Mouse (Mus musculus): Measurements from ENCODE around the gene Wdr66. TPM values are rescaled to one million over a fixed set of nuclear protein-coding genes. Genes with fewer than 3 reads are reported as not detected.

Gene Wdr66
- total and polyA plus RNA-seq, 3 experiments: 1.4 to 3.6 TPM; not detected in 1

- no peak for DNase-seq (ENCODE audit: low read depth, low spot score)
- Histone ChIP-seq H3K27me3 (ENCODE audit: control insufficient read depth in 1 of 2, insufficient read depth in 2 of 2, low read length in 2 of 2) (no peaks in the 10 kb centered on the region), H3K36me3 (ENCODE audit: control insufficient read depth in 1 of 2, insufficient read depth in 2 of 2, low read length in 2 of 2) (no peaks in the 10 kb centered on the region), H3K9ac (ENCODE audit: control insufficient read depth, low read depth, low read length, poor library complexity, severe bottlenecking) (no peak overlapping the region), H3K9me3 (replicated peaks; ENCODE audit: insufficient read depth, low read length) (no peaks in the 10 kb centered on the region), H3K4me3 (ENCODE audit: control insufficient read depth in 1 of 2, insufficient read depth in 1 of 2, low read depth in 2 of 2, low read length in 2 of 2) (no peak overlapping the region), H3K79me2 (ENCODE audit: control insufficient read depth, insufficient read depth, low read length, poor library complexity) (no peaks in the 10 kb centered on the region), H3K27ac (ENCODE audit: control insufficient read depth, low read depth, low read length) (no peak overlapping the region), H3K4me1 (ENCODE audit: control insufficient read depth in 1 of 2, insufficient read depth in 2 of 2, low read length in 2 of 2) (no peaks in the 10 kb centered on the region)
- TF ChIP-seq TAL1 (IDR thresholded peaks at IDR 0.05; ENCODE audit: low read length): no peak
- TF ChIP-seq ELF1 (IDR thresholded peaks at IDR 0.05; ENCODE audit: low read depth, low read length): no peak
- TF ChIP-seq POLR2AphosphoS5 (IDR thresholded peaks at IDR 0.05; ENCODE audit: borderline replicate concordance, low read depth, low read length): no peak
- TF ChIP-seq ZKSCAN1 (IDR thresholded peaks at IDR 0.05; ENCODE audit: low read depth, low read length): no peak
- no peak for TF ChIP-seq SIN3A (IDR thresholded peaks at IDR 0.05; ENCODE audit: low read length)
- no peak for TF ChIP-seq MAFK (IDR thresholded peaks at IDR 0.05; ENCODE audit: borderline replicate concordance, low read depth, low read length)
- no peak for TF ChIP-seq ZNF384 (IDR thresholded peaks at IDR 0.05; ENCODE audit: low read depth, low read length)
- TF ChIP-seq MYB (IDR thresholded peaks at IDR 0.05; ENCODE audit: low read depth, low read length): no peak
- no peak for TF ChIP-seq USF2 (IDR thresholded peaks at IDR 0.05; ENCODE audit: borderline replicate concordance in 1 of 2, insufficient read depth in 1 of 2, low read depth in 1 of 2, low read length in 2 of 2)
- no peak for TF ChIP-seq MAZ (IDR thresholded peaks at IDR 0.05; ENCODE audit: low read depth, low read length)
- TF ChIP-seq TCF12 (IDR thresholded peaks at IDR 0.05; ENCODE audit: low read depth, low read length): no peak
- no peak for TF ChIP-seq EP300 (IDR thresholded peaks at IDR 0.05; ENCODE audit: low read depth in 1 of 2, low read length in 2 of 2)
- no peak for TF ChIP-seq RAD21 (IDR thresholded peaks at IDR 0.05; ENCODE audit: low read depth, low read length)
- no peak for TF ChIP-seq ZC3H11A (IDR thresholded peaks at IDR 0.05; ENCODE audit: low read depth, low read length)
- no peak for TF ChIP-seq MEF2A (IDR thresholded peaks at IDR 0.05; ENCODE audit: extremely low read depth, insufficient replicate concordance, low read depth, low read length, poor library complexity, severe bottlenecking)
- TF ChIP-seq RCOR1 (IDR thresholded peaks at IDR 0.05; ENCODE audit: low read depth, low read length): no peak
- TF ChIP-seq CHD2 (IDR thresholded peaks at IDR 0.05; ENCODE audit: low read length): no peak
- TF ChIP-seq POLR2A (IDR thresholded peaks at IDR 0.05; ENCODE audit: control insufficient read depth in 1 of 2, insufficient read depth in 1 of 2, low read depth in 1 of 2, low read length in 2 of 2, poor library complexity in 1 of 2): no peak
- no peak for TF ChIP-seq ETS1 (IDR thresholded peaks at IDR 0.05; ENCODE audit: low read depth, low read length)
- no peak for TF ChIP-seq JUND (IDR thresholded peaks at IDR 0.05; ENCODE audit: low read depth, low read length)
Measured at GRCm38 (mm10) chr5:123260698-123261097, 8.8 kb downstream of the Wdr66 start.

- no peak overlapping the region for H3K4me3 ChIP-seq (ENCODE audit: control insufficient read depth in 1 of 2, insufficient read depth in 1 of 2, low read depth in 2 of 2, low read length in 2 of 2)
- no peak overlapping the region for H3K27ac ChIP-seq (ENCODE audit: control insufficient read depth, low read depth, low read length)
- no peaks in the 10 kb centered on the region for H3K36me3 ChIP-seq (ENCODE audit: control insufficient read depth in 1 of 2, insufficient read depth in 2 of 2, low read length in 2 of 2)
- DNase-seq (ENCODE audit: low read depth, low spot score): no peak
- no peak overlapping the region for H3K9ac ChIP-seq (ENCODE audit: control insufficient read depth, low read depth, low read length, poor library complexity, severe bottlenecking)
- no peaks in the 10 kb centered on the region for H3K27me3 ChIP-seq (ENCODE audit: control insufficient read depth in 1 of 2, insufficient read depth in 2 of 2, low read length in 2 of 2)
- H3K79me2 ChIP-seq (ENCODE audit: control insufficient read depth, insufficient read depth, low read length, poor library complexity): no peaks in the 10 kb centered on the region
- H3K9me3 ChIP-seq (replicated peaks; ENCODE audit: insufficient read depth, low read length): no peaks in the 10 kb centered on the region
- H3K4me1 ChIP-seq (ENCODE audit: control insufficient read depth in 1 of 2, insufficient read depth in 2 of 2, low read length in 2 of 2): no peaks in the 10 kb centered on the region
- no peak for TF ChIP-seq NELFE (IDR thresholded peaks at IDR 0.05; ENCODE audit: low read depth, low read length)
- TF ChIP-seq NRF1 (IDR thresholded peaks at IDR 0.05; ENCODE audit: insufficient read depth, low read depth, low read length, poor library complexity, severe bottlenecking): no peak
- no peak for TF ChIP-seq SMC3 (IDR thresholded peaks at IDR 0.05; ENCODE audit: low read depth, low read length)
- TF ChIP-seq USF2 (IDR thresholded peaks at IDR 0.05; ENCODE audit: borderline replicate concordance in 1 of 2, insufficient read depth in 1 of 2, low read depth in 1 of 2, low read length in 2 of 2): no peak
- no peak for TF ChIP-seq MXI1 (IDR thresholded peaks at IDR 0.05; ENCODE audit: low read depth, low read length)
- TF ChIP-seq RCOR1 (IDR thresholded peaks at IDR 0.05; ENCODE audit: low read depth, low read length): no peak
- no peak for TF ChIP-seq BHLHE40 (IDR thresholded peaks at IDR 0.05; ENCODE audit: borderline replicate concordance, low read depth, low read length)
- no peak for TF ChIP-seq UBTF (IDR thresholded peaks at IDR 0.05; ENCODE audit: borderline replicate concordance, insufficient read depth, low read depth, low read length)
- no peak for TF ChIP-seq KAT2A (conservative IDR thresholded peaks at IDR 0.05; ENCODE audit: low read depth, low read length)
- peak in 2 of 3 experiments; percentile 20 to 28; a peak in 4 of 6 replicates for TF ChIP-seq CTCF (IDR thresholded peaks at IDR 0.05 in 2 of 3, conservative IDR thresholded peaks at IDR 0.05 in 1 of 3; ENCODE audit: control insufficient read depth in 1 of 3, insufficient read depth in 1 of 3, low read depth in 2 of 3, low read length in 3 of 3, poor library complexity in 1 of 3, severe bottlenecking in 1 of 3)
- peak; percentile 9 for TF ChIP-seq RAD21 (IDR thresholded peaks at IDR 0.05; ENCODE audit: low read depth, low read length)
- TF ChIP-seq ZNF384 (IDR thresholded peaks at IDR 0.05; ENCODE audit: low read depth, low read length): 0 out of 2 replicates have a peak, but pooled peaks have one; percentile 21
- TF ChIP-seq MAFK (IDR thresholded peaks at IDR 0.05; ENCODE audit: borderline replicate concordance, low read depth, low read length): no peak
- no peak for TF ChIP-seq ZC3H11A (IDR thresholded peaks at IDR 0.05; ENCODE audit: low read depth, low read length)
- TF ChIP-seq HCFC1 (IDR thresholded peaks at IDR 0.05; ENCODE audit: low read depth, low read length): no peak
- TF ChIP-seq ZMIZ1 (IDR thresholded peaks at IDR 0.05; ENCODE audit: low read depth, low read length): no peak
- no peak for TF ChIP-seq E2F4 (IDR thresholded peaks at IDR 0.05; ENCODE audit: borderline replicate concordance, low read depth, low read length)
Measured at GRCm38 (mm10) chr5:123266909-123267308, 15.0 kb downstream of the Wdr66 start.
